Mouse (Mus musculus) cerebellum, postnatal 14 days (tissue): Measurements from ENCODE around the gene Kmt2d.
"Not testable (repeated sequence)": the region's sequence is repeated elsewhere in the genome, so short reads cannot be mapped to it uniquely, and the experiment has no call there.

Experiments used
- DNase-seq, 2 experiments: peaks; one replicate each; pipeline ENCODE4 v3.0.0; 2021; ENCODE audit warnings: mixed read lengths in 2 of 2

Kmt2d gene

DNA sequence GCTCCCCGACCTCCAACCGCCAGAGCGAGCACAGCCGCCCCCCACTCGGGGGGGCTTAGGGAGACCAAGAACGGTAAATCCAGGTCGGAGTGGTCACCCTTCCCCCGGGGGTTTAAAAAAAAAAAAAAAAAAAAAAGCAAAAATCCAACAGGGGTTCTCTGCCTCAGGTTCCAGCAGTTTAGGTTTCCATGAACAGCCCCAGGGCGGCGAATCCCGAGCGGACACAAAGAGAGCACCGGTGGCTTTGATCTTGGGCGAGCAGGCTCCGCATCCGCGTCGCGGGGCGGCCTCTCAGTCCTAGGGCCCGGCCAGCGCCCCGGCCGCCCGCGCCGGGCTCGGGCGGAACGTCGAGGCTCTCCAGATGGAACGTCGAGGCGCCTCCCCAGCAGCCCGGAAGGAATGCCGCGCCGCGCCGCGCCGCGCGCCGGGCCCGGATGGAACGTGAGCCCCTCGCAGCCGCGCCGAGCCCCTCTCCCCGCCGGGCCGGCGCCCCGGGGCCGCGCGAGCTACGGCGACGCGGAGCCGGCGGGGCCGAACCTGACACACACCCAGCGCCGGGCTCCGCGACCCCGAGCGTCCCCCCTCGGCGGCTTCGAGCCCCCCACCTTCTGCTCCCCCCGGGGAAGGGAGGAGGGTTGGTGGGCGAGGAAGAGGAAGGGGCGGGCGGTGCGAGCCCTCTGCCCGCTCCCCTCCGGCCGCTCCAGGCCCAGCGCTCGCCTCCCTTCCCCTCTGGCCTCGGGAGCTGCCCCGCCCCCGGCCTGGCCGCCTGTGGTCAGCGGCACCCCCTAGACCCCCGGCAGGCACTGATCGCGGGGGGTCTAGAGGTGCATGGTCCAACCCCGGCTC lies at the start of gene Kmt2d:
Gene Kmt2d (minus strand): TSS at position 135 of the 846 bp plus-strand sequence.
- peak; percentile 46 to 59 for DNase-seq

DNA sequence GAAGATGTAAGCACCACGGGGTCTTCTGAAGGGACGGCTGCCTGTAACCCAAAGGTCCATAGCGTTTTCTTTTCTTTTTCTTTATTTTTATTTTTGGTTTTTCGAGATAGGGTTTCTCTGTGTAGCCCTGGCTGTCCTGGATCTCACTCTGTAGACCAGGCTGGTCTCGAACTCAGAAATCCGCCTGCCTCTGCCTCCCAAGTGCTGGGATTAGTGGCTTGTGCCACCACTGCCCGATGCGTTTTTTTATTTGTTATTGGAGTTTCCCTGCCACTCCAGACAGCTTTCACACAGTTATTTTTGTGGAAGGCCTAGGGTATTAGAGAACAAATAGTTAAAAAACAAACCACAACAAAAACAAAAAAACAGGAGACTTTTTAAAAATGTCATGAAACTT lies 47.5 kb upstream of the Kmt2d start:
- DNase-seq: not testable (repeated sequence)

DNA sequence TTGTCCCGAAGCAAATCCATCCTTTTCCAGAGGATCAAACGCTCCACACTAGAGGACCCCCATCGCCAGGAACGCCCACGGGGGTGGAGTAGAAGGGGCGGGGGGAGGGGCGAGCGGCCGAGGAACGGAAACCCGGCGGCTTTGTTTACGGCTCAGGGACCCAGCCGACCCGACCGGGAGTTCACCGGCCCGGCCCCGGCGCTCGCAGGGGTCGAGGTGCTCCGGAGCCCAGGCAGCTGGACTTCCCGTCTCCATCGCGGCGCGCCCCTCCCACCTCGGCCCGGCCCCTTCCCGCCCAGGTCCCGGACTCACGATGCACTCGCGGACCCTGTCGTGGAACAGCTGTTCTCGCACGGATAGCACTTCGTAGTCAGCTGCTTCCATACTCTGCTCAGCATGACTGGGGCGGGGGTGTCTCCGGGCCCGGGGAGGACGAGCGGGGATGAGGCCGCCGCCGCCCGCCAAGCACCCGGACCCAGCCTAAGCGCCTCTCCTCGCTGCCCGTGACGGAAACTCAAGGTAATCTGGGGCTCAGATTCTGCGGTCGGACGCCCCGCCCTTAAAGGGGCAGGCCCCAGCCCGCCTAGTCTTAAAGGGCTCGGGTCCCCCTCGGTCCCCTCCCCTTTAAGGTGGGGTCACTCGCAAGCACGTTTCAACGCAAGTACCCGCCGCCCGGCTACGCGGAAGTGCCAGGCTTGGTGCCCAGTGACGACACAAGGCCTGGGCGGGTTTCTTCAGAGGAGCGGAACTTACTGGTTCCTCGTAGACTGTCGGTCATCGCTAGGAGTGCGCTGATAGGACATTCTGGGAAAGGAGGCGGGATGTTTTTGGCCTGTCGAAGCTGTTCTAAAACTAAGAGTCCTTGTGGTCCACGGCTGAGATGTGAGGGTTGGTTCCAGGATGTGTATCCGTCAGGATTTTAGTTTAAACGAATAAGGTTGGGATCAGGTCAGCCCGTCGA lies 46.8 kb upstream of the Kmt2d start, which contains the start of gene Lmbr1l:
Gene Lmbr1l (minus strand): TSS at position 694 of the 961 bp plus-strand sequence.
- DNase-seq: peak; percentile 99 to 100

DNA sequence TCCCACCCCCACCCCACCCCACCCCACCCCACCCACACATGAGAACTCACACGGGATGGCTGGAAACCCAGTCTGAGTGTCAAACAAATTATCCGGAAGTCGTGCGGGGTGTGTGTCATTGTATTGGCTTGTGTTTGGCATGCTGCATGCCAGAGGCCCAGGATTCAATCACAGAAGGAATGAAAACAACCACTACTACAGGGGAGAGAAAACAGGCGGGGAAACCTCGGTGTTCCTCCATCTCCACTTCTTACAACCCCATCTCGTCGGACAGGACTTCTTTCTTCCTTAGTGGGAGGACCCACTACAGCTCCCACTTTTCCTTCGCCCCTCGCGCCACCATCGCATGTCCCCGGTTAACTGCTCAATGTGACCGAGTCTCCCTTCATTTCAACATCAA lies 46.1 kb upstream of the Kmt2d start:
- peak in 1 of 2 experiments; percentile 30 for DNase-seq

DNA sequence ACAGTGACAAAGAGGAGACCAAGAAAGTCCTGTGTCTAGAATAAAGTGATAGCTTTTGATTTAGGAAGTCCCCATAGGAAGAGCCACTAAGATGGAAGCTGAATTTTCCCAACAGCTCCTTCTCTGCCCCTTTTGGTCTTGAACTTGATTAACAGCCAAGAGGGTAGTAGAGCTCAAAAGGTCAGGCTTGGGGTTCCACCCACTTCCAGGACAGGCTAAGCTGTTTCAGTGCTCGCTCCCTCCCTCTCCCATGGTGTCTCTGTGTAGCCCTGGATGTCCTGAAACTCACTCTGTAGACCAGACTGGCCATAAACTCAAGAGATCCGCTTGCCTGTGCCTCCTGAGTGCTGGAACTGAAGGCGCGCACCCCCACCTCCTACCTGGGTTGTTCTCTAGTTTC lies 45.0 kb upstream of the Kmt2d start:
- no peak for DNase-seq

DNA sequence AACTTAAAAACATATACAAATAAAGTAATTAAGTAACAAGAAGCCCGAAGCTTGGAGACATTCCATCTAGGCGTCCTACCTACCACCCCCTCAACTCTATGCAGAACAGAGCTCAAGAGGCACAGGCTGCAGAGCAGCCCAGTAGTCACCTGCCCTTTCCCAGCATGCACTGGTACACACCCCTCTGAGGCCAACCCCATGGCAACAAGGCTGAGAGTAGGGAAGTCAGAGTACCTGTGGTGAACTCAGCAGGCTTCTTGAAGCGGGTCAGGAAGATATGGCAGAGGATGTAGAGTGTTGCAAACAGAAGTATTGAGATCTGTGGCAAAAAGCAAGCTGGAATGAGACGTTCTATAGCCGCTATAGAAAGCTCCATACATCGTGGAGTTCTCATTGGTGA lies 43.9 kb upstream of the Kmt2d start:
- no peak for DNase-seq

DNA sequence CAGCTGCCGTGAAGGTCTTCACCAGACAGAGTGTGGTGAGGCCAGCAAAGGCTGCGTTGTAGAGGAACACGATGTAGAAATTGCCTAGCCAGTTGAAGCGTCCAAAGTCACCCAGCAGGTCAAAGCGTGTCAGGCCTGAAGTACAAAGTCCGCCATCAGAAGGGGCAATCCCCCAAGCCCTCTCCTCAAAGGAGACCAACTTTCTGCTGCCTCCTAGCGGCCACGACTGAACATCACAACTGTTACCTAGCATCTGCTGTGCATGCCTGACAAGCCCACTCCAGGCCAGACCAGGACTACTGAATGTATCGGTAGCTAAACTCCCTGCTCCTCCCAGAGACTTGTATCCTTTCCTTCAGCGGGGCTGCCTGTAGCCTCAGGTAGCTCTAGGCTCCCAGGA lies 33.7 kb upstream of the Kmt2d start:
- peak; percentile 55 to 72 for DNase-seq

DNA sequence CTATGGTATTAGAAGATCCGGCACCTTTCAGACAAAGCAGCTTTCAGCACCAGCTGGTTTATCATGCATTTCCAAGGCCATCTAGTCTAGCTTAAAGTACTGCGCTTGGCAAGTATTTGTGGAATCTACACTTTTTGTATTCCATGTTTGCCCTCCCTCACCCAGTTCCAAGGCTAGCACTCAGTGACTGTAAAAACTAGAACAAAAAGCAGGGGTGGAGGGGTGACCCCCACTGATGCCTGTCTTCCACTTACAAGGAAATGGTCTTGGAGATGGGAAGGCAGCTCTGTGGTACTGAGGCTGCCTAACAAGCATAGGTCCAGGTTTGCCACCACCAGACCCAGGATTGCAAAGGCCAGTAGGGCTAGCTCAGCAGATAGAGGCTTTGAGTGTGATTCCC lies 31.6 kb upstream of the Kmt2d start:
- no peak for DNase-seq

DNA sequence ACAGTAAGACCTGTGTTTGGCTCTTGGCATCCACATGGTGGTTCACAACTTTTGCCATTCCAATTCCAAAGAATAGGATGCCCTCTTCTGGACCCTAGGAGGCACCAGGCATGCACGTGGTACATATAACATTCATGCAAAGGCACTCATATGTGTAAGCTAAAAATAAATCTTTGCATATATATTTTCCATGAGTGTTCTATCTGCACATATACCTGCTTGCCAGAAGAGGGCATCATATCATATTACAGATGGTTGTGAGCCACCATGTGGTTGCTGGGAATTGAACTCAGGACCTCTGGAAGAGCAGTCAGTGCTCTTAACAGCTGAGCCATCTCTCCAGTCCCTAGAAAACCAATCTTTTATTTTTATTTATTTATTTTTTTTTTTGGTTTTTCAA lies 30.5 kb upstream of the Kmt2d start:
- no peak for DNase-seq

DNA sequence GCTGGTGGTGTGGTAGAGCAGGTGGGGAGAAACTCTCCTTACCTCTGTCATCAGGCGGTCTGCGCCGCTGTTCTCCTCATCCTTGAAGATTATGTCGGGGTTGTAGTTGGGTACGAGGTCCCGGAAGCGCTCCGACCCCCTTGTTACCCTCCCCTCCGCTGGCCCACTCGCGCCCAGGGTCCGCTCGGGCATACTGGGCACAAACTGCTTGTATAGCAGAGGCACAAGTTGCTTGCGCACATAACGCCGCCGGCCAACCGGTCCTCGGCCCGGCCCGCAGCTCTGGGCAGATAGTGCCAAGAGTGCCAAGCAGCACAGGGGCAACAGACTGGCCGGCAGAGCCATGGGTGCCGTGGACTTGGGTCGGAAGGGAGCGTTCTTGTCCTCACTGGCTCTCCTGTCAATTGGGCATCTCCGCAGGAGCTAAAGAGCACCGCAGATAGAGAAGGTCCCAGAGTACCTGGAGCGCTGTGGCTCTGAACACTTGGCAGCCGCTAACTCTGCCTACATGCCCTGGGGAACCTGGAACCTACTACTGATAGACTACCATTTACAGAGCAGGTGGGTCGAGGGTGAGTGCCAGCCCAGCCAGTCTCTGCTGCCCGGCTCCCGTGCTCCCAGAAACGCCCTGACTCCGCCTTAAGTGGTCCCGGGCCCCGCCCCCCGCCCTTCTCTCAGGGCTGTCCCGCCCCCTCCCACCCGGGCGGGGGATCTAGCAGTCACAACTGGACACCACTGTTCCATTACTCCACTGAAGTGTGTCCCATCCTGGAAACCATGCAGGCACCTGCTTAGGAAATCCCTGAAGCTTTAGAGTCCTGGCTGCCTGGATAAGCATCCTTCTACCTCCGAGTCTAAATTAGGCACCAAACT lies 27.2 kb upstream of the Kmt2d start, which contains the start of gene Dhh:
Gene Dhh (minus strand): TSS at position 613 of the 873 bp plus-strand sequence.
- no peak for DNase-seq

DNA sequence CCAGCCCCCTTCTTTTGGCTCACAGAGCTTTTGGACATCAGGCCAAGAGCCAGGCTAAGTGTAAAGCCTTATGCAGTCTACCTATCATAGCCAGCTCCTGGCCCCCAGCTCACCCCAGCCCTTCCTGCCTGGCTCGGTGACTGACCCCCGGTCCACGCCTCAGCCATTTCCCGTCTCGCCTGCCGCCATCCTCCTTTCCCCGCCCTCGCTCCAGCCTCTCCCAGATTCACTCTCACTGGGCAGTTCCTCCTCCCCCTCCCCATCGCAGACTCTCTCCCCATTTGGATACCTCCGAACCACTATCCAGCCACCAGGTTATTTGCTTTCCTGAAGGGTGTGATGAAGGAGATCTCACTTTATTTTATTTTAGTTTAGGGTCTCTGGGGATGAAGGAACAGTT lies 26.5 kb upstream of the Kmt2d start:
- DNase-seq: no peak

DNA sequence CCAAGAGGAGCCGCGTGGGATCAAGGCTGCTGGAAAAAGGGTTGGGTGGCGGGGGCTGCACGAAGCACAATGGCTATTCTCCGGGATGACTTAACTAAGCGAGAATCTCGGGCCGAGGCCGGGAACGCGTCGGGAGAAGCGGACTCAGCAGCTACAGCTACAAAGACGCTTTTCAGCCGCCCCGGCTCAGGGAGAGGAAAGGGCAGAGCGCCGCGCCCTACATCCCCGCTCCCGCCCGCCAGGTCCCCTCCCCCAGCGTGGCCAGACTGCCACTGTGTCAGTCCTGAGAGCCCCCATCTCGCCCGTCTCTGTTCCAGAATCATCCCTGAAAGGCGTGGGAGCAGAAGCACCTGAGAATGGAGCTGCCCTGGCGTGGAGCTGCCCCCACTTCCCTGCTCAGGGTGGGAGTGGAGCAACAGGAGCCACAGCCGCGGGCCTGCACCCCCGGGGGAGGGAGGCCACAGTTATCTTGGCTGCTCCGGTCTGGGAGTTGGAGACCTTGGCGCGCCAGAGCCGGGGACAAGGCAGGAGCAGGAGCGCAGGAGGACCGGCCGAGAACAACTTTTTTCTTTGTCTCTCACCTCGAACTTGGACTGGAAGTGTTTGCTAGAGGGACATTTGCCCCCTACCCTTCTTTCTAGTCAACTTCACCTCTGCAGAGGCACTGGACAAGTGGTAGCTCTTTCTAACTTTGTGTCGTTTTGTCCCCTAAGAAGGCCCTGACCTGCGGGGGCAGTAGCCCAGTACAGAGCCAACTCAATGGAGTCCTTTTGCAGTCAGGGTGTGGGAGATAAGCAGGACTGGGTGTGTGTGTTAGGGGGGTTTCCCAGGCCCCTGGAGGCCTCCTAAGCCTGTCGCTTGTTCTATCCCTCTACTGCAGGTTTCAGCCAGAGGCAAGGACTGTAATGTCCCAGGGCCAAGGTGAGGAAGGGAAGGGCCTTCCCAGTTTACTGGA lies 24.9 kb upstream of the Kmt2d start:
- peak in 1 of 2 experiments; percentile 42 for DNase-seq

DNA sequence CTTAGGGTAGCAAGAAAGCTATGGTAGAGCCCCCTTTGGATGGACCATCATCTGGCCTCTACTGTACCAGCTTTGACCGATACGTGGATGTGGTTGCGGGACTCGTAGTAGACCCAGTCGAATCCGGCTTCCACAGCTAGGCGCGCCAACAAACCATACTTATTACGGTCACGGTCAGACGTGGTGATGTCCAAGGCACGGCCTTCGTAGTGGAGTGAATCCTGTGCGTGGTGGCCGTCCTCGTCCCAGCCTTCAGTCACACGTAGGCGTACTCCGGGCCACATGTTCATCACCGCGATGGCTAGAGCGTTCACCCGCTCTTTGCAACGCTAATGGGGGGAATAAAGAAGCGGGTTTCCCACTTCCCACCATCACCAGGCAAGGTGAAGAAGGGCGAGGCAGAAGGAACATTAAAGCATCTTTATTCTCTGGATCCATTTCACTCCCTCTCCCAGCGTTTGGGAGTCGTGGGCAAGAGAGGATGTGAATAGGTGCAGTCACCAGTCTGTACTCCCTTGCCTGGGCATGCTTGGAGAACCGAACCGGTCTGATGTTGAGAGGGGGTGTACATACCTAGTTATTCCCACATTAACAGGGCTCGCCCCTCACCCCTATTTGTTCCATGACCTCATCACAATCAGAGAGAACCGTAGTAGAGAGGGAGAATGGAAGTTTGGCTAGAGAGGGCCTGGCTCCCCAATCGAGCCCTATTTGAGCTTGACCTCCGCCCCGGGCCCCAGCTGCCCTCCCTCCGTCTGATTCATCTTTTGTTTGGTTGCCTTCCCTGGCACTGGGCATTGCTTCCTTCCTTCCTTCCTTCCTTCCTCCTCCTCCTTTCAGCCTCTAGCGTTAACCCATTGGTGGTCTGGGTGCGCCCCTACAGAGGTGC lies 24.0 kb upstream of the Kmt2d start:
- no peak for DNase-seq

DNA sequence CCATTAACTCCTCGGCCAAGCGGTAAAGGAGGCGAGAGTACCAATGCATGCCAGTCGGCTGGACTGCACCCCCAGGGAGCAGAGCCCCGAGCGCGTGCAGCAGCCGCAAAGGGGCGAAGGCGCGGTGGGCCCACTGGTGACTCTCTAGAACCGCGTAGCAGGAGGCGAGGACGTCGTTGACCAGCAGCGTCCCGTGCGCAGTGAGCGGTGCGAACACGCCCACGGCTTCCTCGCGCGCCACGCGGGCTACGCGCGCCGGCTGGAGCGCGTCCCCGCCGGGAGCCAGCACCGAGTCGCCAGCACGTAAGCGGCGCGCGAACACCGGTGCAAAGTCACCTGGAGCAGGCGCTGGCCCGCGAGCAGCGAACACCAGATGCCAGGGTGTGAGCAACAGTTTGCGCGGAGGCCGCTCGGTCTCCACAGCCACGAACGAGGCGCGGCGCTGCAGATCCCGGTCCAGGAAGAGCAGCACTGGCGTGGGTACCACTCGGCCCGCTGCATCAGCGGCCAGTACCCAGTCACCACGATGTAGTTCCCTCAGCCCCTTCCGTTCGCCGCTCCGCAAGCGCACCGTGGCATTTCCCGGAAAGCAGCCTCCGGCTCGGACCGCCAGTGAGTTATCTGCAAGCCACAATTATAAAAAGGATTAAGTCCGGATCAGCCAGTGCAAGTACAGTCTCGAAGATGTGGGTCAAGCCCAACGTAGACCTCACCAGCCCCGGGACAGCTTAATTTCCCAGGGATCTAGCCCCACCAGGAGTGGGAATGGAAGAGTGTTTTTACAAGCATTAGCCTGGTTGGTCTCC lies 23.1 kb upstream of the Kmt2d start, which contains the start of gene Rhebl1:
Gene Rhebl1 (minus strand): TSS at position 601 of the 806 bp plus-strand sequence.
- DNase-seq: peak; percentile 43 to 55

DNA sequence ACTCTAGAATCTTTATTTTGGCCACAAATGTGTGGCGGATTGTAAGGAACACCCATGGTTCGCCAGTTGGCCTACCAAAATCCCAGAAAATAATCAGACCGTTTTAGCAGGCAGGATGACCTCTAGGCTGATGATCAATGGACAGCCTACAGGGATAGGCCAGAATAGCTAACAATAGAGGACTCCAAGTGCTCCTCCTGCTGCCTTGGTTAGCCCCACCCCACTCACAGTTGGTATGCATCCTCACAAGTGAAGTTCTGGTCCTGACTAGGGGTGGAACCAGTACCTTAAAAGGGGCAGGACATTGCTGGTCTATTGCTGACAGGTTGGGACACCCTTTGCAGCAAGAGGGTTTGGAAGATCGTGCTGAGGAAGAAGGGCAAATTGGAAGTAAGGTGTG lies 22.0 kb upstream of the Kmt2d start:
- DNase-seq: no peak

DNA sequence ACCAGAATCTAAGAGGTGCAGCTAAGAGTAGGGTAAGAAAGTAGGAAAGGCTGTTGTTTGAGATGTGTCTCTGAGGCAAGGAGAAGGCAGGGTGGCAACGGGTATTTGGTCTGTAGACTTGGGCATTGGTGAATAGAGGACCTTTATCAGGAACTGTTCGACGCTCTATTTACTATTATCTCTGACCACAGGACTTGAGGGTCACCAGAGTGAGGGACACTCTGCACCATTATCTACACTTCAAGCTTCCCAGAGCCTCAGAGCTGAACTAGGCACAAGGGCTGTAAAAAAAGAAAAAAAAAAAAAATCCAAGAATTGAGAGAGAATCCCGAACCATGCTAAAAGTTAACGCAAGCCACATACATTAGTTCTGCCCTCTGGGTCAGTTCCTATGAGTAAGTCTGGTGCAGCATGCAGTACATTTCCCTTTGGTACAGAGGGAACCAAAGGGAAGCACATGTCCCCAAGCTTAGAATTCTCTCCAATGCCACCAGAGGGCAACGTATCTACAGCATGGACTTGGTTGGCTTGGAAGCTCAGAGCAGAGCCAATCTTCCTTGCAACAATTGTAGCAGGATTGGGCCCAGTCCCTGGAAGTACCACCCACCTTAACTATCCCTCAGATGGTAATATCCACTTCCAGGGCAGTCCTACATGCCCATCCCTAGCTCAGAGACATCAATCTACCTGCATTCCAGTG lies 21.1 kb upstream of the Kmt2d start:
- DNase-seq: peak; percentile 76 to 82

DNA sequence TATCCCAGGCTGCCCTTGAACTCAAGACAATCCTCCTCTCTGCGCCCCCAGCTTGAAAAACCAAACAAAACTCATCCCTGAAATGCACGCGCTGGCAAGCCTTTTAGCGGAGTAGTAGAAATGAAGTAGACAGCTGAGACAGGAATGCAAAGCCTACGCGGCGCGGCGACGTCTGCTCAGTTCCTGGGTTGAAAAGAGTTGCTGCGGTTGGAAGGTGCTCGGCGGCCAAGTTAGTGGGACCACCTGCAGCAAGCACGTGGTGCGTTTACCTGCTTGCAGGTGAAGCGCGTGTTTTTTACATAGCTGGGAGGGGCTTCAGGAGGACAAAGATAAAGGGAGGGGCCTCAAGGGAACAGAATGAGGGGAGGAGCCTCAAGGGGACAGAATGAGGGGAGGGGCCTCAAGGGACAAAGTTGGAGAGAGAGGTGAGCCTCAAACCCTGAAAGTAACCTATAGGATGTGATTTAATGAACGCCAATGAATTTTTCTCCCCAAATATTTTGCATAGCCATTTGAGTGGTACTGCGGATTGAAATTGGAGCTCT lies 20.3 kb upstream of the Kmt2d start:
- no peak for DNase-seq

DNA sequence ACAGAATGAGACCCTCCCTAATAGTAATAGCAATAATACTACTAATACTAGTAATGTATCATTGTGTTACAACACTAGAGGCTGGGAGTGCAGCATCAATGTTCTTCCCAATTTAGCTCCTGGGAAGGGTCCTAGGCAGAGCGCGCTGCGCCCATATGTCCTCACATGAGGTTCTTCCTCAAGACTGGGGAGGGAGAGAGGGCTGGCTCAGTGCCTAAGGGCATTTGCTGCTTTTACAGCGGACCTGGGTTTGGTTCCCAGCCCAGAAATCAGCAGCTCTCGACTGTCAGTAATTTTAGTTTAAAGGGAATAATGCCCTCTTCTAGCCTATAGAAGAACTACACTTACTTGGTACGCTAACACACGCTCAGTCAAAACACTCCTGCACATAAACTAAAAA lies 16.5 kb upstream of the Kmt2d start:
- DNase-seq: peak; percentile 52 to 63
